Mouse (Mus musculus): Measurements from ENCODE around the gene Midn.

Midn gene

GRCm38 (mm10) chr10:80171252-80171651 is 23.2 kb downstream of the Midn start:
- DNase-seq (ENCODE audit: low read depth, low spot score): no peak

- no peak for DNase-seq (ENCODE audit: low read depth, low spot score)
Measured at GRCm38 (mm10) chr10:80171760-80172526, 23.9 kb downstream of the Midn start.

DNA sequence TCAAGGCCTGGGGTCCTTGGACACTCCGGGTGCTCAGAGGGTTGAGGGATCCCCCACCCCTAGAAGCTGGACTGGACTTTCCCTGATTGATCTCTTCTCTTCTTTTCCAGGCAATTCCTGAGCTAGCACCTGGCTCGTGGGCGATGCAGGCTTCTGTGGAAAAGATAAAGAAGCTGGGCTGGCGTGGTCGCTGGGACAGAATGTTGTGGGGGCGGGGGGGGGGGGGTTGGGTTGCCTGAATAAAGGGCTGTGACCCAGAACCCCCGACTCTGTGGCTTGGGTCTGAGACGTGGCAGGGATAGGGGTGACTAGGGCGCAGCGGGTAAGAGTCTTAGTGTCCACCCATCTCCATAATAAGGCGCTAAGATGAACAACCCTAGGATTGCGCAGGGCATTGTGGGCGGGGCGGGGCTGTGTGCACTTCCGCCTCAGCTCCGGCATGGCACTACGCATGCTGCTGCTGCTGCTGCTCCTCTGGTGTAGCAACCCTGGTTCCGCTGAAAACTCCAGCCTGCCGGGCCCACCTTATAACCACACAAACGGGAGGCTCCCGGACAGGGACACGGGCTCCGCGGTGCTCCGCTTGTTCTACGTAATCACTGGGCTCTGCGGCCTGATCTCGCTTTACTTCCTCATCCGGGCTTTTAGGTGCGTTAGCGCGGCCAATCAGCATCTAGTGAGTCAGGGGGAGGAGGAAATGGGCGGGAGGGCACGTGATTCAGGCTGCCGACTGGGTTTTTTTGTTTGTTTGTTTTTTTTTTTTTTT is 24.6 kb downstream of the Midn start, which contains the start of gene 1600002K03Rik:
TSS of gene 1600002K03Rik (plus strand) at position 418 of the 766 bp plus-strand sequence.
- DNase-seq (ENCODE audit: low read depth, low spot score): no peak

- DNase-seq (ENCODE audit: low read depth, low spot score): no peak
Measured at GRCm38 (mm10) chr10:80173358-80173757, 25.3 kb downstream of the Midn start.

DNA sequence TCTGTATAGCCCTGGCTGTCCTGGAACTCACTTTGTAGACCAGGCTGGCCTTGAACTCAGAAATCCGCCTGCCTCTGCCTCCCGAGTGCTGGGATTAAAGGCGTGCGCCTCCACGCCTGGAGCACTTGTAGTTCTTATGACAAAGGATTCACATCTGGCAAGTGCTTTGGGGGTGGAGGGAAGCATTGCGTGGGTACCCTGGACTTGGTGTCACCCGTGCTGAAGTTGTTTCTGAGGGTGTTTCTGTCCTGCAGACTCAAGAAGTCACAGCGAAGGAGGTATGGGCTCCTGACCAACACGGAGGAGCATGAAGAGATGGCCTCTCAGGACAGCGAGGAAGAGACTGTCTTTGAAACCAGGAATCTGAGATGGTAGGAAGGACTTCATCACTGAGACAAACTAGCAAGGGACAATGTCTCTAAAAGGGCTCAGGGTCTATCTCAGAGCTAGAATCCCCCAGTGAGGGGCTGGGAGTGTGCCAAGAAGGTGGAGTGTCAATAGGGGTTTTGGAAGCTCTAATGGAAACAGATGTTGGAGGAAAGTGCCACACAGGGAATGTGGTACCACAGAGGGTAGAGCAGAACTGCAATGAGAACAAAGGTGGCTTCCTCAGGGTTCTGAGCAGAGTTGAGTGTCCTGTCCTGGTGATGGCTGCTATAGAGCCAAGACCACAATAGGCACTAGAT is 26.0 kb downstream of the Midn start:
- DNase-seq (ENCODE audit: low read depth, low spot score): no peak

DNA sequence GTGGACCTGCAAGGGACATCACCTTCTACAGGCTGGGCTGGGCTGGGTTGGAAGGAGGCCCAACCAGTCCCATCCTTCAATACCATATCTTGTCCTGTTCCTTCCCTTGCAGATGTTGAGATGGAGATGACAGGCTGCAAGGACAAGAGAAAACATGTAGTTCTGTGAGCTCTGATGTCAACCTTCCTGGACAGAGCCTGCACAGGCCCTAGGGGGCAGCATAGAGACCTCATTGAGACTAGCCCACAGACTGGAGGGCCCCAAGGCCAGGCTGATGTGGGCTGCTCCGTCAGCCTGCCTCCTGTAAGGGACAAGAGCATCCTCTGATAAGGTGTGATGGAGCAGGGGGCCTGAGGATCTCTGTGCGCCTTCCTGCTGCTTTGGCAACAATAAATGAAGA is 26.6 kb downstream of the Midn start:
- no peak for DNase-seq (ENCODE audit: low read depth, low spot score)

DNA sequence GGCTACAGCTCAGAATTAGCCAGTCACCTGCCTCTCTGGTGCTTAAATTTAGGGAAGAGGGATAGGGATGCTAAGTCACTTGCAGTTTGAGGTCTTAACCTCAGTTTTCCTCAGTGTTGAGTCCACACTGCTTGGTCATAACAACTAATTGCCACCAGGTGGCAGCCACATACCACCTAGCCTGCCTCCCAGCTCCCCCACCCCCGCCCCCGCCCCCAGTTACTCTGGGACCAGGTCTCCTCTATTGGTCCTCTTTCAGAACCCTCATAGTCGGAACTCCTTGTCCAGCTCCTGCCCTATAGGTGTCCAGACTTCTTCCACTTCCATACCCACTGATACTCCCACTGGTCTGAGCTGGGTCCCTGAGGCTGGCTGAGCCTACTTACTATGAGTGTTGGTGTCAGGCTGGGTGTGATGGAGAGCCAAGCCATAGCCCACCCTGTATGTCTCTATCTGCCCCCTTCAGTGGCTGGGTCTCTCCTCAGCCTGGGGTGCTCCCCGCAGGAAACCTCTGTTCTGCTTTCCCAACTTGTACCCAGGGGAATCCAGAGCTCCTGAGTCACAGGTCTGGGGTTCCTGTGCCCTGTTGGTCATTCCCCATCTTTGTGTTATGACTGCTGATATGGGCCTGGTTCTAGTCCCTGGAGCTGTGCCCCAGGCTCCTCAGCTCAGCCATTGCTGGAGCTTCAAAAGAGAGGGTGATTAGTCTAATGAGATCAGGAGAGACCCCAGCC is 27.6 kb downstream of the Midn start:
- DNase-seq (ENCODE audit: low read depth, low spot score): no peak

DNA sequence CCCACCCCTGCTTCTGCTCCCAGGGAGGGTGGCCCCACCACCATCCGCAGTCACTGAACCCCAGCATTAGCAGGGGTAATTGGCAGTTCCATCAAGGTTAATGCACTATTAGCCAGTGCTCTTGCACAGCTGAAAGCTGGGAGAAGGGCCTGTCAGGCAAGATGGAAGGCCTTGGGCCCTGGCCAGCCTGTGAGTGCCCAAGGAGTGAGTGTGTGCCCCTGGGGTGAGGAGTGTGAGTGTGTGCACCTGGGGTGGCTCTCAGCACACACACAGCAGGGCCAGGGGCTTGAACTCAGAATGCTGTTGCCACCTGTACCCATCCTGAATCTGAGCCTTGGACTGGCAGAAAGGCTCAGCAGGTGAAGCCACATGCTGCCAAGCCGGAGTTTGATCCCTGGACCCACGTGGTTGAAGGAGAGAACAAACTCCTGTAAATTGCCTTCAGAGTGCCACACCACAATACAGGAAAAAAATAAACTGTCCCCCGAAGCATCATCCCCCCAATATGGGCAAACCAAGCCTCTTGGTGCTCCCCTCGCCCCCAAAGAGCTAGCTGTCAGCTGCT is 28.3 kb downstream of the Midn start:
- DNase-seq (ENCODE audit: low read depth, low spot score): no peak

DNA sequence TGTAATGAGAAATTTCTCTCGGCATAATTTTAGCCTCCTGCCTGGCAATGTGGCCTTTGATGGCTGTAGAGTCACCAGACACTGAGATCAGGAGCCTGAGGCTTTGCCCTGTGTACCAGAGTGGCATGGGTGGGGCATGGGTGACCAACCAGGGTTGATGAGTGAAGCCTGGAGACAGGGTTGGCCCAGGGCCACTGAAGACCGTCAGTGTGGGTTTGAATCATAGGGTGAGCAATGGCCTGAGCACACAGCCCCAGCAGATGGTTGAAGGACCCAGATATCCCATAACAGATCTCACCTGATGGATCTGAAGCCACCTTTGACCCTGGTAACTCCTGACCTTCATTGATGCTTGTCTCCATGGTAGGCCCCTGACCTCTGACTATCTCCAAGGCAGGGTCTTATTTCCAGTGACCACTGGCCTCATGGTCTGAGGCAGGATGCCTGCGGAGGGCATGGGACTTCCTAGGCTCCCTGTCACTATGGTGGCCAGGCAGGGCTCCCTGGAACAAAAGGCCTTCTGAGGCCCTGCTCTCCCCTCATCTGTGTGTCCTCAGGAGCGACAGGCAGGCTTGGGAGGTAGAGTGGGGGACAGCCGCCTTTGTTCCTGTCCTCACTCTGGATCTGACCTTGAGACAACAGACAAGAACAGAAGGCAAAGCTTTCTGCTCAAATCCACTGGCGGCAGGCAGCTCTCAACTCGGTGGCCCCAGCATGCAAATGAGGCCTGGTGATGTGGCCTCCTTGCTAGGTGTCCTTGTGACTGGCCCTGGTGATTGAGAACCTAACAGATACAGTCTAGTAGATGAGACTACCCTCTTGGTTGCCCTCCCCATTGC is 29.6 kb downstream of the Midn start:
- DNase-seq (ENCODE audit: low read depth, low spot score): no peak

GRCm38 (mm10) chr10:80179068-80180051 is 31.3 kb downstream of the Midn start, which contains the start of gene Efna2:
Efna2 (plus strand) TSS chr10:80179482.
- DNase-seq (ENCODE audit: low read depth, low spot score): no peak

GRCm38 (mm10) chr10:80180288-80180687 is 32.2 kb downstream of the Midn start:
- DNase-seq (ENCODE audit: low read depth, low spot score): no peak

GRCm38 (mm10) chr10:80180823-80181222 is 32.8 kb downstream of the Midn start:
- no peak for DNase-seq (ENCODE audit: low read depth, low spot score)

DNA sequence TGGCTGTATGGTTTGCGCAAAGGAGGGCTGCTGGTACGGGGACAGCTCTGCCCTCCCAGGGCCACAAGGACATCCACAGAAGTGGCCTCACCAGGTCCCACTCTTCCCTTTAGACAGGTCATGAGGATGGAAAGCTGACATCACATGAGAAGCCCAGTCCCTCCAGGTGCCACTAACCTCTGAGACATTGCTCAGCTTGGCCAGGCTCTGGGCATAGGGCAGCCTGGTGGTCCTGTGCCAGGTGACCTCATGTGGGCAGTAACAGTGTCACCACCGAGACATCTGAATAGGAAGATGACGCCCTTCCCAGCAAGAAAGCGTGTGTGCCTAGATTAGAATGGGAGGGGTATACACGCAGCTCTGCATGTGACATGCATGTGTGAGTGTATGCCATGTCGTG is 34.5 kb downstream of the Midn start:
- DNase-seq (ENCODE audit: low read depth, low spot score): no peak

DNA sequence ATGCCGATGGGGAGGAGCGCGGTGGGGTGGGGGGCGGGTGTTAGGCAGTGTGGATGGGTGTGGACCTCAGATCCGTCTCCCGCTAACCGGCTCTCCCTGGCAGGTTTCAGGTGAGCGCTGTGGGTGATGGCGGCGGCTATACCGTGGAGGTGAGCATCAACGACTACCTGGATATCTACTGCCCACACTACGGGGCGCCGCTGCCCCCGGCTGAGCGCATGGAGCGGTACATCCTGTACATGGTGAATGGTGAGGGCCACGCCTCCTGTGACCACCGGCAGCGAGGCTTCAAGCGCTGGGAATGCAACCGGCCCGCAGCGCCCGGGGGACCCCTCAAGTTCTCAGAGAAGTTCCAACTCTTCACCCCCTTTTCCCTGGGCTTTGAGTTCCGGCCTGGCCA is 38.6 kb downstream of the Midn start:
- DNase-seq (ENCODE audit: low read depth, low spot score): no peak

DNA sequence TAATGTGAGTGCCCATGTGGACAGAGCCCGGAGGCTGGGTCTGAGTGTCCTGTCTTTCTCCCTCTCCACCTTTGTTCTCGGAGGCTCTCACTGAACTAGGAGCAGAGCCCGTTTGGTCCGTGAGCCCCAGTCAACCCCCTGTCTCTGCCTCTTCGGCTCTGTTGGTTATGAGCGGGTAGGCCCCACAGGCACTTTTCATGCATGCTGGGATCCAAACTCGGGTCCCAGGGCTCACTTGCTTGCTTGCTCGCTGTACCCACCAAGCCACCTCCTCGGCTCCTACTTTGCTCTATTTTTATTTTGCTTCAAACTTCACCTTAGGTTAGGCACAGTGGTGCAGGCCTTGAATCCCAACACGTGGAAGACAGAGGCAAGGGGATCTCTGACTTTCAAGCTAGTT is 39.7 kb downstream of the Midn start:
- no peak for DNase-seq (ENCODE audit: low read depth, low spot score)

DNA sequence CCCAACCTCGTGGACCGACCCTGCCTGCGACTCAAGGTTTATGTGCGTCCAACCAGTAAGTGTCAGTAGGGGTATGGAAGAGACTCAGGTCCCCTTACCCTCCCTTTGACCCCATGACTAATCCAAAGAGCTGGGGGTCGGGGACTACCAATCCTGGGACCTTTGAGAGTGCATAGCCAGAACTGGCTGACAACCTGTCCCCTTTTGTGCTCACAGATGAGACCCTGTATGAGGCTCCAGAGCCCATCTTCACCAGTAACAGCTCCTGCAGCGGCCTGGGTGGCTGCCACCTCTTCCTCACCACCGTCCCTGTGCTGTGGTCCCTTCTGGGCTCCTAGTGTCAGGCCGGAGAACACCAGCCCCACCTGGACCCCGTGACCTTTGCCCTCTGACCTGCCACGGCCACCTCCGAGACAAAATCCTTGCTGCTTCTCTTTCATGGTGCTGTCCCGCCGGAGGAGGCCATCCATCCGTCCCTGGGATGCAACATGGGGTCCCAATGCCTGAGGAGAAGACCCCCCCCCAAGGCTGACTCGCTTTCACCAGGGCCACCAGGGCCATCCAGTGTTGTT is 40.5 kb downstream of the Midn start:
- DNase-seq (ENCODE audit: low read depth, low spot score): no peak

DNA sequence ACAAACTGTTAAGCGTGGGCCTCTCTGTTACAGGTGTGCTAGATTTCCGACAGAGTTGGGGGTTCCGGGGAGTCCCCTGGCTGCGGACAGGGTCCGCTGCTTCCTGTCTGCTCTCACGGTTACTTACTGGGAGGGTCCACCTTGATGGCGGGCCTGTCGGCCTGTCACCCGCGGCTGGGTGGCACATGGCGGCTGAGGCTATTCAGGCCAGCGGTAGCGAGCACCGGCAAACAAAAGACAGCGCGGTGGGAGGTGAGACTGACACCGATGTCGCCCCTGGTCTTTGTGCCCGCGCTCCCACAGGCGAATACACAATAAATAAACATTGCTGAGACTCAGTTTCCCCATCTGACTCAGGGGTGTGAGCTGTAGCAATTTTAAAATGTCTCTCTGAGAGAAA is 41.9 kb downstream of the Midn start:
- DNase-seq (ENCODE audit: low read depth, low spot score): no peak

GRCm38 (mm10) chr10:80190491-80191051 is 42.5 kb downstream of the Midn start:
- DNase-seq (ENCODE audit: low read depth, low spot score): no peak

DNA sequence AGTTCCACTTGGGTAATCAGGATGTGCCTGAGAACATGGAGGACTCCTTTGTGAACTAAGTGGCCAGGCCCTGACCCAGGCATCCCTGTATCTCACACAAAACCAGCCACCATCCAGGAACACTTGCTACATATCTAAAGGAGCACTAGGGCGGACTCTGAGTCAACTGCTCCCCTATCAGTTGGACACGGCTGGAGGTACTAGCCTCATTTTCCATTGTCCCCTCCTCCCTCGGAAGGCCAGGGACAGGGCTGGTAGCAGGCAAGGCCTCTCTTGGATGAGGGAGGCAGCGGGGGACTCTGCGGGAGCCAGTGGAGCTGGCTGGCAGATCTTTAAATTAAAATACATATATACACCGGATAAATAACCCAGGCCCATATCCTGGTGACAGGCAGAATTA is 45.9 kb downstream of the Midn start:
- DNase-seq (ENCODE audit: low read depth, low spot score): no peak

Data from retina, postnatal 7 days (tissue).